Mouse (Mus musculus) lung, embryonic 15.5 days (tissue): ENCODE data around the gene Dclk1. TPM values are rescaled to one million over a fixed set of nuclear protein-coding genes. Genes with fewer than 3 reads are reported as not detected.

Experiments
- ATAC-seq: fragments of 200-750 bp; cut with Nextera tagmentation; 2 replicates; pipeline ENCODE4 v1.8.0; 2017; ENCODE audit warnings: moderate number of reproducible peaks, borderline replicate concordance; ENCODE audit not compliant: low FRiP score, low TSS enrichment; ENCODE audit errors: extremely low read depth
- H3K27ac ChIP-seq: fragments of 300-500 bp; sonication (generic); 2 replicates; pipeline ENCODE4 v1.5.1; 2015; ENCODE audit warnings: moderate library complexity, mild to moderate bottlenecking, inconsistent platforms
- H3K27me3 ChIP-seq: fragments of 300-500 bp; sonication (generic); 2 replicates; pipeline ENCODE4 v1.6.1; 2015; ENCODE audit warnings: inconsistent platforms
- H3K36me3 ChIP-seq: fragments of 300-500 bp; sonication (generic); 2 replicates; pipeline ENCODE4 v1.6.1; 2015; ENCODE audit warnings: inconsistent platforms
- H3K4me1 ChIP-seq: fragments of 300-500 bp; sonication (generic); 2 replicates; pipeline ENCODE4 v1.6.1; 2015; ENCODE audit warnings: inconsistent platforms
- H3K4me2 ChIP-seq: fragments of 300-500 bp; sonication (generic); 2 replicates; pipeline ENCODE4 v1.6.1; 2015; ENCODE audit warnings: inconsistent platforms, mild to moderate bottlenecking, moderate library complexity
- H3K4me3 ChIP-seq: fragments of 300-500 bp; sonication (generic); 2 replicates; pipeline ENCODE4 v1.5.1; 2015; ENCODE audit warnings: mild to moderate bottlenecking, inconsistent platforms
- H3K9ac ChIP-seq: fragments of 300-500 bp; sonication (generic); 2 replicates; pipeline ENCODE4 v1.6.1; 2015; ENCODE audit warnings: inconsistent platforms
- H3K9me3 ChIP-seq: fragments of 300-500 bp; sonication (generic); 2 replicates; pipeline ENCODE4 v1.6.1; 2016; ENCODE audit warnings: inconsistent platforms
- WGBS: fragments of 180-500 bp; shearing (Covaris S2); methylation state at CpG from one replicate; pipeline ENCODE4 v1.1.7; 2015; 5-methylcytosine and 5-hydroxymethylcytosine counted together
- polyA plus RNA-seq: library from polyadenylated mRNA; unstranded; fragments of >200 nt; fragmentation: Nextera tagmentation; extraction: Ambion mirVana; gene quantifications from 2 replicates; pipeline ENCODE4 v1.2.1, GENCODE M21; 2015

The Dclk1 gene
- polyA plus RNA-seq, 1 experiment from 2014 or later, result 10.7 TPM

GRCm38 (mm10) chr3:55347371-55348025 is 105.3 kb downstream of the Dclk1 start:
- 23% methylated on average over 16 of the region's 16 CpGs for WGBS
- Histone ChIP-seq H3K9ac (no peak overlapping the region), H3K9me3 (no peaks in the 10 kb centered on the region), H3K4me1 (no peaks in the 10 kb centered on the region), H3K4me2 (no peak overlapping the region; the same call in 1 of the 2 replicates), H3K36me3 (no peaks in the 10 kb centered on the region), H3K27me3 (no peaks in the 10 kb centered on the region), H3K27ac (no peak overlapping the region), H3K4me3 (no peak overlapping the region)
- ATAC-seq, result no peak

- no peak for ATAC-seq
- no peak overlapping the region for H3K9ac ChIP-seq
- no peak overlapping the region for H3K4me2 ChIP-seq
- no peaks in the 10 kb centered on the region for H3K4me1 ChIP-seq
- H3K27me3 ChIP-seq, result no peaks in the 10 kb centered on the region
- no peak overlapping the region for H3K27ac ChIP-seq
- WGBS, result 85% methylated on average over 5 of the region's 5 CpGs
- H3K4me3 ChIP-seq, result no peak overlapping the region
- H3K36me3 ChIP-seq, result no peaks in the 10 kb centered on the region
- H3K9me3 ChIP-seq, result no peaks in the 10 kb centered on the region
Observed at GRCm38 (mm10) chr3:55348026-55348390, 105.8 kb downstream of the Dclk1 start.

- H3K27ac ChIP-seq, result no peak overlapping the region
- WGBS, result 88% methylated on average over 2 of the region's 2 CpGs
- no peaks in the 10 kb centered on the region for H3K36me3 ChIP-seq
- ATAC-seq, result no peak
- no peaks in the 10 kb centered on the region for H3K9me3 ChIP-seq
- H3K4me2 ChIP-seq, result no peak overlapping the region
- no peak overlapping the region for H3K4me3 ChIP-seq
- H3K27me3 ChIP-seq, result no peaks in the 10 kb centered on the region
- no peak overlapping the region for H3K9ac ChIP-seq
- H3K4me1 ChIP-seq, result peaks cover 3% of the 10 kb centered on the region; the same call in 1 of the 2 replicates
Observed at GRCm38 (mm10) chr3:55350194-55350593, 108.0 kb downstream of the Dclk1 start.

- H3K4me2 ChIP-seq, result no peak overlapping the region
- no peak overlapping the region for H3K27ac ChIP-seq
- no peak for ATAC-seq
- H3K4me3 ChIP-seq, result no peak overlapping the region
- H3K9me3 ChIP-seq, result no peaks in the 10 kb centered on the region
- H3K36me3 ChIP-seq, result no peaks in the 10 kb centered on the region
- no peak overlapping the region for H3K9ac ChIP-seq
- H3K4me1 ChIP-seq, result peaks cover 3% of the 10 kb centered on the region; the same call in 1 of the 2 replicates
- 62% methylated on average over 13 of the region's 13 CpGs for WGBS
- H3K27me3 ChIP-seq, result no peaks in the 10 kb centered on the region
Observed at GRCm38 (mm10) chr3:55351281-55352052, 109.3 kb downstream of the Dclk1 start.

GRCm38 (mm10) chr3:55352529-55352928 is 110.4 kb downstream of the Dclk1 start:
- no peaks in the 10 kb centered on the region for H3K36me3 ChIP-seq
- ATAC-seq, result no peak
- no peak overlapping the region for H3K9ac ChIP-seq
- WGBS, result 80% methylated on average over 14 of the region's 14 CpGs
- H3K4me1 ChIP-seq, result peaks cover 3% of the 10 kb centered on the region; the same call in 1 of the 2 replicates
- no peak overlapping the region for H3K27ac ChIP-seq
- no peak overlapping the region for H3K4me2 ChIP-seq
- H3K9me3 ChIP-seq, result no peaks in the 10 kb centered on the region
- no peak overlapping the region for H3K4me3 ChIP-seq
- no peaks in the 10 kb centered on the region for H3K27me3 ChIP-seq

GRCm38 (mm10) chr3:55353169-55353568 is 111.0 kb downstream of the Dclk1 start:
- Histone ChIP-seq H3K4me2 (no peak overlapping the region), H3K36me3 (no peaks in the 10 kb centered on the region), H3K4me3 (no peak overlapping the region), H3K9ac (no peak overlapping the region), H3K27ac (no peak overlapping the region), H3K27me3 (no peaks in the 10 kb centered on the region), H3K4me1 (peaks cover 3% of the 10 kb centered on the region; the same call in 1 of the 2 replicates), H3K9me3 (no peaks in the 10 kb centered on the region)
- WGBS, result 76% methylated on average over 9 of the region's 9 CpGs
- no peak for ATAC-seq

GRCm38 (mm10) chr3:55353909-55354511 is 111.8 kb downstream of the Dclk1 start:
- Histone ChIP-seq H3K27ac (no peak overlapping the region), H3K4me1 (peaks cover 3% of the 10 kb centered on the region; the same call in 1 of the 2 replicates), H3K4me3 (no peak overlapping the region), H3K4me2 (no peak overlapping the region), H3K36me3 (no peaks in the 10 kb centered on the region), H3K9me3 (no peaks in the 10 kb centered on the region), H3K27me3 (no peaks in the 10 kb centered on the region), H3K9ac (no peak overlapping the region)
- 32% methylated on average over 13 of the region's 13 CpGs for WGBS
- ATAC-seq, result peak; percentile 32; the same call in 1 of the 2 replicates

GRCm38 (mm10) chr3:55354765-55355164 is 112.6 kb downstream of the Dclk1 start:
- H3K4me3 ChIP-seq, result no peak overlapping the region
- H3K4me1 ChIP-seq, result peaks cover 3% of the 10 kb centered on the region; the same call in 1 of the 2 replicates
- H3K9me3 ChIP-seq, result no peaks in the 10 kb centered on the region
- H3K36me3 ChIP-seq, result no peaks in the 10 kb centered on the region
- no peak overlapping the region for H3K27ac ChIP-seq
- H3K27me3 ChIP-seq, result no peaks in the 10 kb centered on the region
- no peak overlapping the region for H3K9ac ChIP-seq
- no peak for ATAC-seq
- 12% methylated on average over 3 of the region's 3 CpGs for WGBS
- no peak overlapping the region for H3K4me2 ChIP-seq

- no peak for ATAC-seq
Observed at GRCm38 (mm10) chr3:55358486-55358885, 116.3 kb downstream of the Dclk1 start.

GRCm38 (mm10) chr3:55360836-55361235 is 118.7 kb downstream of the Dclk1 start:
- H3K4me3 ChIP-seq, result no peak overlapping the region
- WGBS, result 92% methylated on average over 3 of the region's 3 CpGs
- no peaks in the 10 kb centered on the region for H3K27me3 ChIP-seq
- no peaks in the 10 kb centered on the region for H3K9me3 ChIP-seq
- H3K4me2 ChIP-seq, result no peak overlapping the region
- no peaks in the 10 kb centered on the region for H3K4me1 ChIP-seq
- H3K36me3 ChIP-seq, result no peaks in the 10 kb centered on the region
- H3K9ac ChIP-seq, result no peak overlapping the region
- no peak overlapping the region for H3K27ac ChIP-seq
- ATAC-seq, result no peak

More at GRCm38 (mm10) chr3:55358486-55358885, 116.3 kb downstream of the Dclk1 start:
- no peak overlapping the region for H3K9ac ChIP-seq
- no peak overlapping the region for H3K27ac ChIP-seq
- H3K36me3 ChIP-seq, result no peaks in the 10 kb centered on the region
- 69% methylated on average over 8 of the region's 8 CpGs for WGBS
- no peak overlapping the region for H3K4me3 ChIP-seq
- no peaks in the 10 kb centered on the region for H3K9me3 ChIP-seq
- H3K27me3 ChIP-seq, result no peaks in the 10 kb centered on the region
- H3K4me2 ChIP-seq, result no peak overlapping the region
- H3K4me1 ChIP-seq, result peaks cover 3% of the 10 kb centered on the region; the same call in 1 of the 2 replicates

GRCm38 (mm10) chr3:55367166-55367565 is 125.0 kb downstream of the Dclk1 start:
- no peak for ATAC-seq
- H3K9ac ChIP-seq, result no peak overlapping the region
- 83% methylated on average over 8 of the region's 8 CpGs for WGBS

GRCm38 (mm10) chr3:55369156-55369555 is 127.0 kb downstream of the Dclk1 start:
- H3K4me1 ChIP-seq, result no peaks in the 10 kb centered on the region
- H3K36me3 ChIP-seq, result no peaks in the 10 kb centered on the region
- 49% methylated on average over 7 of the region's 7 CpGs for WGBS
- H3K27ac ChIP-seq, result no peak overlapping the region
- no peaks in the 10 kb centered on the region for H3K27me3 ChIP-seq
- ATAC-seq, result no peak
- no peak overlapping the region for H3K4me2 ChIP-seq
- H3K4me3 ChIP-seq, result no peak overlapping the region
- no peak overlapping the region for H3K9ac ChIP-seq
- H3K9me3 ChIP-seq, result no peaks in the 10 kb centered on the region

More at GRCm38 (mm10) chr3:55367166-55367565, 125.0 kb downstream of the Dclk1 start:
- H3K4me2 ChIP-seq, result no peak overlapping the region
- no peaks in the 10 kb centered on the region for H3K36me3 ChIP-seq
- H3K9me3 ChIP-seq, result no peaks in the 10 kb centered on the region
- H3K27ac ChIP-seq, result no peak overlapping the region
- no peaks in the 10 kb centered on the region for H3K4me1 ChIP-seq
- H3K27me3 ChIP-seq, result no peaks in the 10 kb centered on the region
- no peak overlapping the region for H3K4me3 ChIP-seq
